Mouse (Mus musculus) embryonic facial prominence, embryonic 15.5 days (tissue): ENCODE measurements at regions not wholly inside any gene's neighbourhood (a gene's known extent, or its start where the extent isn't known, plus 50 kb on each side); places are given as distances from the start of the nearest gene placed in this dataset.
A peak's percentile ranks its signal among the peaks of the same experiment; 100 is the strongest.

Source experiments
- ATAC-seq: fragments of 200-750 bp; cut with Nextera tagmentation; 2 replicates; pipeline ENCODE4 v1.8.0; 2017; ENCODE audit warnings: low read depth, moderate TSS enrichment; ENCODE audit not compliant: insufficient number of reproducible peaks, low FRiP score, low TSS enrichment
- H3K27ac ChIP-seq: fragments of 300-500 bp; sonication (generic); replicated peaks from 2 replicates; pipeline ENCODE4 v1.5.1; 2015; ENCODE audit warnings: mild to moderate bottlenecking, inconsistent platforms
- H3K27me3 ChIP-seq: fragments of 300-500 bp; sonication (generic); 2 replicates; pipeline ENCODE4 v1.6.1; 2015; ENCODE audit warnings: inconsistent platforms
- H3K36me3 ChIP-seq: fragments of 300-500 bp; sonication (generic); 2 replicates; pipeline ENCODE4 v1.6.1; 2015; ENCODE audit warnings: mild to moderate bottlenecking, inconsistent platforms
- H3K4me1 ChIP-seq: fragments of 300-500 bp; sonication (generic); 2 replicates; pipeline ENCODE4 v1.6.1; 2015; ENCODE audit warnings: inconsistent platforms
- H3K4me2 ChIP-seq: fragments of 300-500 bp; sonication (generic); replicated peaks from 2 replicates; pipeline ENCODE4 v1.6.1; 2015; ENCODE audit warnings: mild to moderate bottlenecking, inconsistent platforms
- H3K4me3 ChIP-seq: fragments of 300-500 bp; sonication (generic); replicated peaks from 2 replicates; pipeline ENCODE4 v1.5.1; 2015; ENCODE audit warnings: mild to moderate bottlenecking, inconsistent platforms
- H3K9ac ChIP-seq: fragments of 300-500 bp; sonication (generic); 2 replicates; pipeline ENCODE4 v1.6.1; 2015; ENCODE audit warnings: inconsistent platforms
- H3K9me3 ChIP-seq: fragments of 300-500 bp; sonication (generic); replicated peaks from 2 replicates; pipeline ENCODE4 v1.6.1; 2016; ENCODE audit warnings: inconsistent platforms
- WGBS: fragments of 180-500 bp; shearing (Covaris S2); methylation state at CpG from one replicate; pipeline ENCODE4 v1.1.7; 2015; 5-methylcytosine and 5-hydroxymethylcytosine counted together

DNA sequence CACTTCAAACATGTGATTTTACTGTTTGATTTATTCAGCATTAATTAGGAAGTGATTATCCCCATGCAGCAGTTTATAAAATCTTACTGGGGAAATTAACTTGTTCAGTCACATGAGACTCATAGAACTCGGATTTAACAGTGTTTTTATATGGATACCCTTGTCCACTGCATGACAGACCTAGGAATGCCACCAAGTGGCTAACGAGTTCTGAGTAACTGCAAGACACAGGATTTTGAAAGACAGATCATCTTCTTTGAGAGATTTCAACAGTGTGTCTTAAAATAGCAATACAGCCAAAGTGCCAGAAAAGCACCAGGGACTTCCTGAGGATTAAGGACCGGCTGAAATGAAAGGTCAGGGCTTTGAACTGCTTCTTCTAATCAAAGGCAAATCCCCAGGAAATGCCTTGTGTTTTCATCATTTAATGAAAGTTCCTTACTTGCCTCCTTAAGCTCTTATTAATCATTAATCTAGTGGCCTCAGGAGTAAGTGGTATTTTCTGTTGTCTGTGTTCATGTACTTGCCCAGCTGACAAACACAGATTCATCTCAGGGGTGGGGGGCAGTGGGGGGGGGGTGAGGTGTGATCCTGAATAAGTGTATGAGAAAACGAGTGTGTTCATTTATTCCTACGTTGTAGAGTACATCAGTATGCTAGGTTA, 193.4 kb downstream of the Gm13691 start:
- Histone ChIP-seq H3K27me3 (no peaks in the 10 kb centered on the region), H3K4me3 (no peak overlapping the region), H3K4me1 (0 out of 2 replicates have a peak, but pooled peaks cover 5% of the 10 kb centered on the region), H3K4me2 (no peak overlapping the region), H3K9me3 (no peaks in the 10 kb centered on the region), H3K27ac (no peak overlapping the region), H3K36me3 (no peaks in the 10 kb centered on the region), H3K9ac (no peak overlapping the region)
- no peak for ATAC-seq
- 38% methylated on average over 5 of the region's 5 CpGs for WGBS

DNA sequence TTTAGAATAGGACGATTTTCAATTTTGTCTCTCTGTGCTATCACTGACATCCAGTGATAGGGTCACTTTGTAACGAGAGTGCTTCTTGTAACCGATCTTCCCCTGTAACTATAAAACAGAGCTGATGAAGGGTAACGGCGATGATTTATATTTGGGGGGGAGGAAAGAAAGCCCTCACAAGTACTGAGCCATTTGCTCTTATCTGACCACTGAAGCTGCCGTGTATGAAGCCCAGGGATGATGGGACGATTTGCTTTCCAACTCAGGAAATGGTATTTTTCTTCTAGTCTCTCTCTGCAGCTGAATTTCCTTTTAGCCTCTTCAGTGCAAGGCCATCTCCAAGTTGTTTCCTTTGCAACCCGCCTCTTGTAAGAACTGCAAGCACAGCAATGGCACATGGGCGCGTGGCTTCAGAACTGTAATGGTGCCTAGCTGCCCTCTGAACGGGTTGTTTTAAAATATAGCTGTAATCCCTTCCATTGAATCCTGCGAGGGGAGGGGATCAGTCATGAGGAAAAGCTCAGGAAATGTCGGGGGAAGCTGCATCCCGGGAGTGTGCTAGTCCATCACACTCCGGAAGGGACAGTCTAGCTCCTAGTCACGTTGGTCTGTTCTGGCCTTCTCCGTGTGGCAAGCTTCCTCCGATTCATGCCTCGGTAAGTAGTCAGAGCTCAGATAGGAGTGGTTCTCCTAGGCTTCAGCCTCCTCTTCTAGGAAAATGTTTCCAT, 194.1 kb downstream of the Gm13691 start:
- Histone ChIP-seq H3K9me3 (no peaks in the 10 kb centered on the region), H3K4me1 (0 out of 2 replicates have a peak, but pooled peaks cover 5% of the 10 kb centered on the region), H3K4me3 (no peak overlapping the region), H3K27ac (0 out of 2 replicates have a peak overlapping the region, but pooled peaks have one; percentile 6), H3K9ac (no peak overlapping the region), H3K36me3 (no peaks in the 10 kb centered on the region), H3K27me3 (no peaks in the 10 kb centered on the region), H3K4me2 (no peak overlapping the region)
- 70% methylated on average over 19 of the region's 19 CpGs for WGBS
- ATAC-seq = no peak

GRCm38 (mm10) chr2:84185016-84185330, 194.6 kb downstream of the Gm13691 start:
- 0 out of 2 replicates have a peak, but pooled peaks cover 5% of the 10 kb centered on the region for H3K4me1 ChIP-seq
- H3K9ac ChIP-seq = no peak overlapping the region
- no peak overlapping the region for H3K27ac ChIP-seq
- no peaks in the 10 kb centered on the region for H3K27me3 ChIP-seq
- H3K4me2 ChIP-seq = no peak overlapping the region
- WGBS = 76% methylated on average over 7 of the region's 7 CpGs
- H3K9me3 ChIP-seq = no peaks in the 10 kb centered on the region
- no peak for ATAC-seq
- no peaks in the 10 kb centered on the region for H3K36me3 ChIP-seq
- no peak overlapping the region for H3K4me3 ChIP-seq

GRCm38 (mm10) chr2:84186126-84186701, 195.9 kb downstream of the Gm13691 start:
- H3K4me2 ChIP-seq = no peak overlapping the region; the same call in 1 of the 2 replicates
- no peaks in the 10 kb centered on the region for H3K9me3 ChIP-seq
- 0 out of 2 replicates have a peak overlapping the region, but pooled peaks have one; percentile 7 for H3K27ac ChIP-seq
- no peaks in the 10 kb centered on the region for H3K36me3 ChIP-seq
- H3K4me1 ChIP-seq = 0 out of 2 replicates have a peak, but pooled peaks cover 5% of the 10 kb centered on the region
- no peak overlapping the region for H3K9ac ChIP-seq
- H3K4me3 ChIP-seq = no peak overlapping the region
- no peaks in the 10 kb centered on the region for H3K27me3 ChIP-seq
- peak; percentile 83 for ATAC-seq
- 26% methylated on average over 9 of the region's 9 CpGs for WGBS

DNA sequence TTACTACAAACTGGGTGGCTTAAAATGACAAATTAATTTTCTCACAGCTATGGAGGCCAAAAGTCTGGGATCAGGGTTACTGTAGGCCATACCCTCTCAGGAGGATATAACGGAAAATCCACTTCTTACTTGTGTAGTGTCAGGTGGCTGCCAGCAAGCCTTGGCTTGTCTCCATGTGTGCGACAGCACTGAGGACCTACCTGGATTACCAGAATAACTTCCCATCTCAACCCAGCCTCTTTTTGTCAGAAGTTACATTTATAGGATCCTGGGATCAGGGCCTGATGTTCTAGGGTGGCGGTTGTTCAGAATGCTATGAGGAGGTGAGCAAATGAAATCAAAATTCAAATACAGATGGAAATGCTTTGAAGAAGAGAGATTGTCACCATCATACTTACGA, 197.1 kb downstream of the Gm13691 start:
- H3K27me3 ChIP-seq = no peaks in the 10 kb centered on the region
- H3K4me1 ChIP-seq = 0 out of 2 replicates have a peak, but pooled peaks cover 5% of the 10 kb centered on the region
- no peak overlapping the region for H3K27ac ChIP-seq
- no peak overlapping the region for H3K4me2 ChIP-seq
- H3K36me3 ChIP-seq = no peaks in the 10 kb centered on the region
- no peaks in the 10 kb centered on the region for H3K9me3 ChIP-seq
- ATAC-seq = no peak
- 84% methylated on average over 4 of the region's 4 CpGs for WGBS
- no peak overlapping the region for H3K9ac ChIP-seq
- H3K4me3 ChIP-seq = no peak overlapping the region

GRCm38 (mm10) chr2:84189302-84189701, 198.9 kb downstream of the Gm13691 start:
- H3K9ac ChIP-seq = no peak overlapping the region
- H3K4me3 ChIP-seq = no peak overlapping the region
- 68% methylated on average over 3 of the region's 3 CpGs for WGBS
- no peaks in the 10 kb centered on the region for H3K27me3 ChIP-seq
- 0 out of 2 replicates have a peak, but pooled peaks cover 5% of the 10 kb centered on the region for H3K4me1 ChIP-seq
- no peak overlapping the region for H3K27ac ChIP-seq
- H3K4me2 ChIP-seq = no peak overlapping the region
- no peaks in the 10 kb centered on the region for H3K36me3 ChIP-seq
- H3K9me3 ChIP-seq = no peaks in the 10 kb centered on the region
- no peak for ATAC-seq

DNA sequence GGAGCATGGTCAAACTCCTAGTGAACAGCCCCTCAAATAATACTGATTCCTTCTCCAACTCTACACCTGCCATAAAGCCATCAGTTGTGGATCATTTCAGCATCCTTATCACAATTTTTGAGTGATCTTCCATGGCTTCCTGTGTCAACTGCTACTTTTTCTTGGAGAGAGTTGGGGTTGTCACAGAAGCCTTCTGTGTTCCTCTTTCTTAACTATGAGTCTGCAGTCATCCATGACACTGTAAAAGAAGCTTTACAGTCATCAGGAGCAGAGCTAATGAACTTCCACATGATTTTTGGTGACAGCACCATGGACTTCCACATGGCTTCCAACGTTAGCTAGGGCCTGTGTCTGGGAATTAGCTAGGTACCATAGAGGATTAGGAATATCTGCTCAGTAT, 208.1 kb downstream of the Calcrl start:
- no peaks in the 10 kb centered on the region for H3K36me3 ChIP-seq
- H3K9ac ChIP-seq = no peak overlapping the region
- H3K27me3 ChIP-seq = no peaks in the 10 kb centered on the region
- H3K27ac ChIP-seq = no peak overlapping the region
- WGBS = 66% methylated on average over 1 of the region's 1 CpGs
- H3K4me2 ChIP-seq = no peak overlapping the region
- H3K4me1 ChIP-seq = no peaks in the 10 kb centered on the region
- no peak for ATAC-seq
- no peaks in the 10 kb centered on the region for H3K9me3 ChIP-seq
- H3K4me3 ChIP-seq = no peak overlapping the region

GRCm38 (mm10) chr2:84222049-84222448, 203.2 kb downstream of the Calcrl start:
- Histone ChIP-seq H3K9ac (no peak overlapping the region), H3K4me1 (no peaks in the 10 kb centered on the region), H3K27ac (no peak overlapping the region), H3K4me2 (no peak overlapping the region), H3K4me3 (no peak overlapping the region), H3K27me3 (no peaks in the 10 kb centered on the region), H3K36me3 (no peaks in the 10 kb centered on the region), H3K9me3 (no peaks in the 10 kb centered on the region)
- no peak for ATAC-seq
- 89% methylated on average over 1 of the region's 1 CpGs for WGBS

- no peak overlapping the region for H3K4me2 ChIP-seq
- WGBS = 69% methylated on average over 3 of the region's 3 CpGs
- H3K4me3 ChIP-seq = no peak overlapping the region
- H3K27me3 ChIP-seq = no peaks in the 10 kb centered on the region
- no peaks in the 10 kb centered on the region for H3K36me3 ChIP-seq
- H3K4me1 ChIP-seq = no peaks in the 10 kb centered on the region
- no peaks in the 10 kb centered on the region for H3K9me3 ChIP-seq
- no peak overlapping the region for H3K27ac ChIP-seq
- H3K9ac ChIP-seq = no peak overlapping the region
- ATAC-seq = no peak
Observed at GRCm38 (mm10) chr2:84229777-84230176, 195.4 kb downstream of the Calcrl start.

- H3K4me3 ChIP-seq = no peak overlapping the region
- H3K27me3 ChIP-seq = no peaks in the 10 kb centered on the region
- no peaks in the 10 kb centered on the region for H3K9me3 ChIP-seq
- no peaks in the 10 kb centered on the region for H3K36me3 ChIP-seq
- no peaks in the 10 kb centered on the region for H3K4me1 ChIP-seq
- no peak overlapping the region for H3K4me2 ChIP-seq
- ATAC-seq = no peak
- H3K9ac ChIP-seq = no peak overlapping the region
- WGBS = 83% methylated on average over 4 of the region's 4 CpGs
- H3K27ac ChIP-seq = no peak overlapping the region
Observed at GRCm38 (mm10) chr2:84235641-84236040, 189.6 kb downstream of the Calcrl start.

DNA sequence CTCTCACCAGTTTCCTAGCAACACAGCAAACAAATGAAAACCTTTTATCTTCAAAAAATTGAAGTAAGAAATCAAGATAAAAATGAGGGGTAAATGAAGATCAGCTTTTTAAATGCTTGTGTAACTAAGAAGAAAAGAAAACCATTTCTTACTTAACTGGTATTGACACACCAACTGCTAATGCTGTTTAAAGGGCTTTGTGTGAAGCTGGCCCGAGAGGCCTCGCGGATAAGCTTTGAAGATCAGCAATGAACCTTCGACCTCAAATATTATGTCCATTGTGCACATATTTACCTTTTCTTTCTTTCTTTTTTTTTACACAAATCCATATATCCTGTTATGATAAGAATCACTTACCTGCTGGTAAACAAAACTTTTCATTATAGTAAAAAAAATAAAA, 184.0 kb downstream of the Calcrl start:
- no peak overlapping the region for H3K4me3 ChIP-seq
- H3K4me1 ChIP-seq = no peaks in the 10 kb centered on the region
- H3K9ac ChIP-seq = no peak overlapping the region
- no peak overlapping the region for H3K4me2 ChIP-seq
- 61% methylated on average over 4 of the region's 4 CpGs for WGBS
- H3K27me3 ChIP-seq = no peaks in the 10 kb centered on the region
- H3K36me3 ChIP-seq = no peaks in the 10 kb centered on the region
- H3K27ac ChIP-seq = no peak overlapping the region
- ATAC-seq = no peak
- H3K9me3 ChIP-seq = no peaks in the 10 kb centered on the region
